Mouse (Mus musculus): Measurements from ENCODE around the gene Ppid. TPM values are rescaled to one million over a fixed set of nuclear protein-coding genes. Genes with fewer than 3 reads are reported as not detected.
A peak's percentile ranks its signal among the peaks of the same experiment; 100 is the strongest.

The Ppid gene
- polyA plus RNA-seq, 1 experiment from 2014 or later, result 187 TPM

DNA sequence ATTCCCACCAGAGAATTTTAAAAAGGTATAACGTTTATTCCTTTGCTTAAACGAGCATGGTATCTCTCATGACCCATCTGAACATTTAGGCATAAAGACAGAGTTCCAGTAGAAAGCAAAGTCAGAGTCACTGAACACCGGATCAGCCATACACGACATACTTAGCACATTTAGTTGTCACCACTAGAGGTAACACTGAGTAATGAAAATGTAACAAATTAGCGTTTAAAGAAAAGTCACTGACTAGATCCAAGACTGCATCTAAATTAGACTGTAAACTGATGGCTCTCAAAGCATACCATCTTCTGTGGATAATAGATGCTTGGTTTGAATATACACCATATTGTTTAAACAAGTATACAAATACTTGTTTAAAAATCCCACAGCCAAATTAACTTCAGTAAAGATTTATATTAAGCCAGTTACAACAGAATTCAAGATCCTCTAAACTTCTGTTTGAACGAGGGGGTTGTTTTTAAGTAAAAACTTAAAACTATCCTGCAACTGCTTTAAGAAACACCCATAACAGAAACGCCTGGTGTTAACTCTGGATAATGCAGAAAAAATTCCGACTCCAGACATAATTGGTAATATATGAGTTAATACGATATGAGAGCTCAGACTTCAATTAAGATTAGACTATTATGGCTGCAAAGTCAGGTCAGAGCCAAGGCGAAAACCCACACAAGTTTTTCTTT is 36.5 kb downstream of the Ppid start:
- ATAC-seq (ENCODE audit: insufficient number of reproducible peaks, insufficient read depth, low FRiP score, low TSS enrichment, low read depth), result no peak
- 29% methylated on average over 10 of the region's 10 CpGs for WGBS
- peaks cover 17% of the 10 kb centered on the region for H3K36me3 ChIP-seq
- H3K4me1 ChIP-seq, result peaks cover 9% of the 10 kb centered on the region; the same call in 1 of the 2 replicates
- no peak overlapping the region for H3K27ac ChIP-seq
- peak overlapping the region; percentile 67 for H3K4me3 ChIP-seq
- no peaks in the 10 kb centered on the region for H3K9me3 ChIP-seq
- H3K9ac ChIP-seq, result peak overlapping the region; percentile 76
- H3K27me3 ChIP-seq, result no peaks in the 10 kb centered on the region
- peak overlapping the region; percentile 84 for H3K4me2 ChIP-seq

DNA sequence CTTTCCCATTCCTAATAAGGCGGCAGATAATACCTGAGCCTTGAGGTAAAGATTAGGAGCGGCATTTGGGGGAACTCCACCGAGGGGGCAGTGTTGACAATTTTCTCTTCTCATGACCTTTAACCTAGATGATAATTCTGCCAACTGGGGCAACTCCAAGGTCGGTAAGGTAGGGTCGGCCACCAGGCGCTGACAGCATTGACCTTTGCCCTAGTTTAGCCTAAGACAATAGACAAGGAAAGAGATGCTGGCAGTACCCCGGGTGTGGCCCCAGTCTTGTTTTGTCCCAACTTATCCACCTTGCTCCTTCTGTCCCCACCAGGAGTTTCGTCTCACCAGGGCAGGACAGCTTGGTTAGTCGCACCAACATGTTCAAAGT is 37.0 kb downstream of the Ppid start:
- Histone ChIP-seq H3K4me2 (peak overlapping the region; percentile 84), H3K27ac (peak overlapping the region; percentile 52; the same call in 1 of the 2 replicates), H3K36me3 (peaks cover 19% of the 10 kb centered on the region), H3K4me1 (peaks cover 9% of the 10 kb centered on the region; the same call in 1 of the 2 replicates), H3K9me3 (peaks cover 2% of the 10 kb centered on the region; the same call in 1 of the 2 replicates), H3K4me3 (peak overlapping the region; percentile 67), H3K27me3 (no peaks in the 10 kb centered on the region), H3K9ac (peak overlapping the region; percentile 76)
- under 1% methylated on average over 9 of the region's 9 CpGs for WGBS
- peak; percentile 6 for ATAC-seq (ENCODE audit: insufficient number of reproducible peaks, insufficient read depth, low FRiP score, low TSS enrichment, low read depth)

DNA sequence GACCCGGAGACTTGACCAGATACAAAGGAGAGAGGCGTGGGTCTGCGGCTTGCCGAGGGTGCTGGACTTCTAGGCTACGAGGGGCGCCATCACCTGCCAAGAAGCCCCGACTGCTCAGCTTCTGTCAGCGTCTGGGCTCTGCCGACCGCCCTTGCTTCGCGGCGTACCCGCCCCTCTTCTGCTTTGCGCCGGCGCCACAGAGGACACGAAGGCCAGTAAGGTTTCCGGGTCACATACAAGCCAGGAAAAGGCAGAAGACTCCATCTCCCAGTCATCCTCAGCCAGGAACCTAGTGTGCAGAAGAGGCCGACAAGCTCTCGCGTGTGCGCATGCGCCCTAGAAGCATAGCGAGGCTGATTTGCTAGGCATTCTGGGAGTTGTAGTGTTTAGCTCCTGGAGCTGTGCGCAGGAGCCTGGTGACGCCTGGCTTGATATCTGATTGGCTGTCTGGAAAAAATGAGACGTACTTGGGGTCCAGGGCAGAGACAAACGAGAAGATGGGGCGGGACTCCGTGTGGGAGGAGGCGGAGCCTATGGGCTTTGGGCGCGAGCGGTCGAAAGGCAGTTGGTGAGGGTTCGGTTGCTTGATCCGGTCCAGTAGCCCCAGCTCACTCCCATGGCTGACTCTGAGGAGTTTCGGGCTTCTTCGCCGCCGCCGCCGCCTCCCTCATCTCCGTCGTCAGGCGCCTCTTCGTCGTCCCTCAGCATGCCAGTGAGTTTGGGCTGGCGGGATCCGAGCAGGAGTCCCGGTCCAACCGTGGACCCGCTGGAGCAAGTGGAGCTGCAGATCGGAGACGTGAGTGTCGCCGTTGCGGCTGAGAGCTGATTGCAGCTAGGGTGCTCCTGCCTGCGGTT is 37.6 kb downstream of the Ppid start, which contains the start of gene 4930579G24Rik:
TSS of gene 4930579G24Rik (plus strand) at position 519 of the 855 bp plus-strand sequence.
- peak; percentile 100 for ATAC-seq (ENCODE audit: insufficient number of reproducible peaks, insufficient read depth, low FRiP score, low TSS enrichment, low read depth)
- peak within 1 kb of the TSS; percentile 84 for H3K4me2 ChIP-seq
- H3K4me1 ChIP-seq, result peaks cover 9% of the 10 kb centered on the region; the same call in 1 of the 2 replicates
- peak within 1 kb of the TSS; percentile 81 for H3K9ac ChIP-seq
- peaks cover 4% of the 10 kb centered on the region; the same call in 1 of the 2 replicates for H3K9me3 ChIP-seq
- H3K4me3 ChIP-seq, result peak within 1 kb of the TSS; percentile 67
- peaks cover 25% of the 10 kb centered on the region for H3K36me3 ChIP-seq
- WGBS, result under 1% methylated on average over 60 of the region's 60 CpGs
- no peaks in the 10 kb centered on the region for H3K27me3 ChIP-seq
- H3K27ac ChIP-seq, result peak within 1 kb of the TSS; percentile 78

DNA sequence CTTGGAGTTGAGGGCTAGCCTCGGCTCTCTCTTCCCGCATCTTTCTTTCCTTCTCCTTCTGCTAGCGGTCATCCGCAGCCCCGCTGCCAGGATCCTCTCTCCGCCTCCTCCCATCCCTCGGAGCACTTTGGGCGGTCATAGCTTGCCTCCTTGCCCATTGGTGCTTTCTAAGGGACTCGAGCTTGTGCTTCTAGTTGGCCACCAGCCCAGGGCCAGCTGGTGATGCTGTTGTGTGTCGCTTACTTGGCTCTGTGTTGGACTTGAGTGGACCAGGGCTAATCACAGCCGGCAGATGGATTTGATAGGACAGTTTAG is 38.2 kb downstream of the Ppid start, which contains the start of gene Etfdh:
TSS of gene Etfdh (minus strand) at position 85 of the 315 bp plus-strand sequence.
- Histone ChIP-seq H3K9me3 (peaks cover 4% of the 10 kb centered on the region; the same call in 1 of the 2 replicates), H3K4me2 (peak within 1 kb of the TSS; percentile 84), H3K36me3 (peaks cover 28% of the 10 kb centered on the region), H3K27me3 (no peaks in the 10 kb centered on the region), H3K4me3 (peak within 1 kb of the TSS; percentile 67), H3K4me1 (peaks cover 9% of the 10 kb centered on the region; the same call in 1 of the 2 replicates), H3K27ac (peak within 1 kb of the TSS; percentile 78), H3K9ac (peak within 1 kb of the TSS; percentile 81)
- peak; percentile 27; the same call in 1 of the 2 replicates for ATAC-seq (ENCODE audit: insufficient number of reproducible peaks, insufficient read depth, low FRiP score, low TSS enrichment, low read depth)
- WGBS, result 1% methylated on average over 11 of the region's 11 CpGs

DNA sequence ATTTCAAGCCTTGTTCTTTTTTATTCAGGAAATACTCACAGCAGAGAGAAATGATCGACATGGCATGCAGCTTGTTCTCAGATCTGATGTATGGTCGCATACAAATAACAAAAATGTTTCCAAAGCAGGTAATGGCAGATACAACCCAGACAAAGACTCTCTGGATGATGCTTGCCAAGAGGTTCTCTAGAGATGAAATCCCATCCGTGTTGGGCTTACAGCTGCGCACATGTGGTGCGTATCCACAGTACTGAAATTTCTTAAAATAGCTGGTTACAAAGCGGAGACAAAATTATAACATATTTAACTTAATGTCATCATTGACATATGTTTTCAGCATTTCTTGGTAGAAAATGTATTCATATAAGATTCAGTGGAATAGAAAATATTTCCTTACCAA is 61.0 kb downstream of the Ppid start:
- no peaks in the 10 kb centered on the region for H3K4me1 ChIP-seq
- H3K27ac ChIP-seq, result no peak overlapping the region
- no peak overlapping the region for H3K4me3 ChIP-seq
- H3K9ac ChIP-seq, result no peak overlapping the region
- H3K9me3 ChIP-seq, result no peaks in the 10 kb centered on the region
- no peak overlapping the region for H3K4me2 ChIP-seq
- WGBS, result 55% methylated on average over 6 of the region's 6 CpGs
- ATAC-seq (ENCODE audit: insufficient number of reproducible peaks, insufficient read depth, low FRiP score, low TSS enrichment, low read depth), result no peak
- no peaks in the 10 kb centered on the region for H3K27me3 ChIP-seq
- no peaks in the 10 kb centered on the region for H3K36me3 ChIP-seq

Other genes with a start within 250 kb of the Ppid start
- gene Fnip2, start 23.5 kb upstream of the Ppid start, polyA plus RNA-seq (2015; fragmentation: Nextera tagmentation; extraction: Ambion mirVana), result 3.8 and 4.7 TPM in 2 replicates
- gene 4930579G24Rik, start 37.7 kb downstream of the Ppid start, polyA plus RNA-seq (2015; fragmentation: Nextera tagmentation; extraction: Ambion mirVana), result 42.4 and 46.9 TPM in 2 replicates
- 50.9 and 52.3 TPM in 2 replicates for gene Etfdh, start 38.2 kb downstream of the Ppid start, polyA plus RNA-seq (2015; fragmentation: Nextera tagmentation; extraction: Ambion mirVana)
- gene Rxfp1, start 146.5 kb downstream of the Ppid start, polyA plus RNA-seq (2015; fragmentation: Nextera tagmentation; extraction: Ambion mirVana), result 1.9 and 2.6 TPM in 2 replicates

Measured in embryonic facial prominence, embryonic 13.5 days (tissue).